Mouse (Mus musculus): ENCODE data around the gene Tom1l2. TPM values are rescaled to one million over a fixed set of nuclear protein-coding genes. Genes with fewer than 3 reads are reported as not detected.

Tom1l2 gene
- total RNA-seq, 2 experiments from 2014 or later: 83.2 to 85.0 TPM

DNA sequence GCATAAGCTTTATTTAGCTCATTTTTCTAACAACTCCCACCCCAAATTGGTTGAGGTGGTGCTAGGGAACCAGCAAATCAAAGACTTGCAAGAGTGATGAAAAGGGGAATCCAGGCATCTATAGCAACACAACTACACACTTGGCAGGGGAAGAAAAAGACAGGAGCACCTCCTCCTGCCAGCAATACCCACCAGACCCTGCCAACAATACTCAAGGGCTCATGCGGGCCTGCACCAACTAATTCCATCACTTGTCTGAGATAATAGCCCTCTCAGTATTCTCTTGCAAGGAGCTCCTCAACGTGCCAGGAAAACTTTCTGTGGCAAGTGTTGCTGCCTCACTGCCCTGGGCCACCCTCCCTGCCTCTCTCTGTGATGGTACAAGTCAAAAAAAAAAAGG lies 49.2 kb downstream of the Tom1l2 start:
- DNase-seq: no peak

DNA sequence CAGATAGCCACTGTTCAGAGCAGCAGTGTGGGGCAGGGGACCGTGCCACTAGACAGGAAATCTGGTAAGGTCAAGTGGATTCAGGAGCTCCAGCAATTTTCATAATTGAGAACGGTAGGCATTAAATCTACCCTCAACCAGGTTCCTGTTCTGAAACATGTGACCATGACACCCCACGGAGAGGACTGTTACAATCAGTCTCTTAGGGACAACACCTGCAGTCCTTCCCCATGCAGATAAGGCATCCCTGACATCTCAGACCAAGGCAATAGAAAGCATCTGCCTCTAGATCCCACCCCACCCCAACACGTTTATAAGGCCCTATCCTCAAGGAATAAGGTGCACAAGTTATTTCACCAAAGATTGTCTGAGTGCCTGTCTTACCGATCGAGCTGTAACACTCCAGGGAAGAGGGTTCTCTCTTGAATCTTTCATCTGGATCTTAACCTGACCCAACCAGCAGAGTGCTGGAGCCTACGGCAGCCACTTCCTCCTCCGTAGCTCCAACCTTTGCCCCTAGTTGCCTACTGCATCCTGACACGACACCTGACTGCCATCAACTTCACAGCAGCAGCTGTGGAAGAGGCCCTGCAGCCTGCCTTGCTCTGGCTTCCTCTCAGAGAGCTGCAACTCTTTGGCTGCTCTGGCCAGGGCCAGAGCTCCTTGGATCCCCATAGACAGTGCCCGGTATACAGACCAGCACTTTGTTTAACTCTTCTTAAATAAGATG lies 50.2 kb downstream of the Tom1l2 start:
- DNase-seq: no peak

DNA sequence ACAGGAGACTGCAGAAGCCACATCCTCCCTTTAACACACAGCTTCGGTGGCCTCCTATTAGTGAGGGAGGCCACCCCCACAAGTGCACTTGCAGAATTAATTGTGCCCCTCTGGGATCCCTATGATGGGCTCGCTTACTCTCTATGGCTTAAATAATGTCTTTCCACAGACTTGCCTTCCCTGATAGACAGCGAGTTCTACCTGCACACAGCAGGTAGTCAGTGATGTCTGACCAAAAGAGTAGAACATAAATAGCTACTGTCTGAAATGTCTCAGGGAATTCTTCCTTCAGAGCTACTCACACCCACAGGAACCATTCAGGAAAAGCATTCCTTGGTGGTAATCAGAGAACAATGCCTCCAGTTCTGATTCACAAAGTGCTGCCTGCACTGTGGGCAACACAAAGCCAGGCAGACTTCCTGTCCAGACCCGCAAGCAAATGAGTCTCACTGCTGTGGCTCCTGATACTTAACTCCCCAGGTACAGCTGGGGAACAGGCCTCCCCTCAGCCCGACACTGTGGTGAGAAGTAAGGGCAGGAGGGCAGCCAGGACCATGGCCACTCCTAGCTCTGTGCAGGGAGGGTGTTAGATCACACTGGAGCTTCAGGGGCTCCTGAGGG lies 51.0 kb downstream of the Tom1l2 start:
- DNase-seq: no peak

DNA sequence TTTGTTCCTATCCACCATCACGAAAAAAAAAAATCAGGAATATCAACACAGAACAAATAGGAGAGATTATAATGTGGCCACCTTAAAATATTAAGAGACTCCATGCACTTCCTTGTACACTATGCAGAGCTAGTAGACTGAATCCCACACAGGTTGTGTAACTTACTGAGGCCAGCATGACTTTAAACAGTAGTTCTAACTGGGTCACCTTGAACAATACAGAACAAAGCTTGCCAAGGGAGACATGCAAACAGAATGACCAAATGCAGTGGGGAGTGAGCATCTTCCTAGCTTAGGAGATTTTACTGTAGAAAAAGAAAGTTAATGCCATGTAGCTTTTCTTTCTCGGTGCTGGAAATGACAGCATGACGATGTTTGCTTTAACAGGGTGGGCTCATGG lies 52.4 kb downstream of the Tom1l2 start:
- no peak for DNase-seq

DNA sequence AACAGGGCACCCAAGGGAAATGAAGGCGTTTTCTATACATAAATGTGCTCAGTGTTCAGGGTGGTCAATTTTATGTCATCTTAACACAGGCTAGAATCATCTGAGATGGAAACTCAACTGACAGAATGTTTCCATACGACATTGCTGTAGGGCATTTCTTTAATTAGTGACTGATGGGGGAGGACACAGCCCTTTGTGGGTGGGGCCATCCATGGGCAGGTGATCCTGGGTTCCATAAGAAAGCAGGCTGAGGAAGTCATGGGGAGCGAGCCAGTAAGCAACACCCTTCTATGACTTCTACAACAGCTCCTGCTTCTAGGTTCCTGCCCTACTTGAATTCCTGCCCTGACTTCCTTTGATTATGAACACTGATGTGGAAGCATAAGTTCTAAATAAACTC lies 54.9 kb downstream of the Tom1l2 start:
- no peak for DNase-seq

DNA sequence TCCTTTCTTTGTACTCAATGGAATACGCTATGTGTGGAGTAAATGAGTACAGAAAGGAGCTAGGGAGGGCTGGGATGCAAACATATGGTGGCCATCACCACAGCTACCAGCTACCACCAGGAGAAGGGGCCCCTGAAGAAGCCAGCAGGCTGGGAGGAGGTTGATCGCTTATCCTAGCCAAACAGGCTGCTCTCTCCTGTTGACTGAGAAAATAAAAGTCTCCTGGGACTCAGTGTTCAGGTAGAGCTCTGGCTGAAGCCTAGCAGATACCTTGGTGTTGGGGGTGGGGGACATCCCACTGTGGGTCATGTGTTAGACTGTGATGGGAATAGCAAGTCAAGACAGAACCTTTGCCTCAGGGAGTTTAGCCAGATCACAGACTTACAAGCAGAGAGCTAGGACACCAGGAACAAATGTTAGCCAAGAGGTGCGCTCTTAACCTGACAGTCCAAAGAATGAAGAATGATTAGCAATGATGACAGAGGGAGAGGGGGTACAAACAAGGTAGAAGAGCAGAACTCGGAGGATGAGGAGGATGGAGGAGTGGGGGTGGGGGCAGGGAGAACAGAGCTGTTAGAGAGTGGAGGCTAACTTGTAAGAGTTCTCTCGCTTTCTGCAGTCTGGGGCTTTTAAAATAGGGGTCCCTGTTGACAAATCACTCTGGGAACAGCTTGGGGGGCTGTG lies 57.9 kb downstream of the Tom1l2 start:
- DNase-seq: no peak

DNA sequence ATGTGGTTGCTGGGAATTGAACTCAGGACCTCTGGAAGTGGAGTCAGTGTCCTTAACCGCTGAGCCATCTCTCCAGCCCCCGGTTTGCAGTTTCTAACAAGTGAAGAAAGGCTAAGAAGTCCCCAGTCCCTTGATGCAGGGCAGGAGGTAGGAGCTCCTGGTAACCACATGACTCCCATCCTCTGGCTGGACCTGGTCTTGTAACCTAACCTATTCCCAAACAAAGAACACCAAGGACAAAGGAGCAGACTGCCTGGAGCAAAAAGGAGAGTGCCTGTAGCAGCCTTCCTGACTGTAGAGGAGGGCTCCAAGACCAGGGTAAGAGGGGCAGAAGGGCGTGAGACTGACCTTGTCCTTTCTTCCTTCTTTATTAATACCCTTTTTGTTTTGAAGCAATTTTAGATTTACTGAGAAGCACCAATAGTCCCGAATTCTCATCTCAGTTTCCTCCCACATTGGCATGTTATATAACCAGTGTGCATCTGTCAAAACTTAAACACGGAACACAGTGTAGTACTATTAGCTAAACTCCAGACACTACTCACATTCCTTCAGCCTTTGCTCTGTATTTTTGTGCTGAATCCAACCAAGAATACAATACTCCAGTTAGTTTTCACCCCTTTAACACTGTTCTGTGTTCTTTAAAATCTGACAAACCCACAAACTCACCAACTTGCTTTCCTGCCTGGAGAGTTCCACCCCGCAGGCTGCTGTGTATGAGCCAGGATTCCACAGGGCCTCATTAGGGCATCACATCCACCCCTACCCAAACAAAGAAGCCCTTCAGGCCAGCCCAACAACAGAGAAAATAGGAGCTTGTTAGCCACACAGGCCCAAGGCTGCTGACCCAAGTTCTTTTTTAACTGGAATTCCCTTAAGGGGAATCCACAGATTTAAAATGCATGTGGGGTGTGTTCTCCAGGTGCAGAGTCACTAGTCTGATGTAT lies 58.7 kb downstream of the Tom1l2 start:
- DNase-seq: no peak

DNA sequence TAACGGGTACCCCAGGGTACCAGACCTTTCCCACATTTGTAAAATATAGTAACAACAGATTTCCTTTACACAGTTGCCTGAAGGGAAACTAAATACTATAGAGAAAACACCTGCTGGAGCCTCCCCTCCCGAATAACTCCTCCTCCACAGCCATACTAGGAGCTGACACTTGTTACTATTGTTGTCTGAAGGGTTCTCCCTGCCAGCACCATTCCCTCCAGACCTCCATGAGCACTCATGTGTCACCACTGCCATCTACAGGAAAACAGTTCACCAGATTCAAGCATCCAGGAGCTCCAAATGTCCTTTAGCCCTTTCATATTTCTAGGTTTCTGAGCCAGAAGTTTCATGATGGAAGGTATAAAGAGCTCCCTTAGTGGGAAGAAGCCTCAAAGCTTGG lies 60.0 kb downstream of the Tom1l2 start:
- DNase-seq: peak; percentile 77

DNA sequence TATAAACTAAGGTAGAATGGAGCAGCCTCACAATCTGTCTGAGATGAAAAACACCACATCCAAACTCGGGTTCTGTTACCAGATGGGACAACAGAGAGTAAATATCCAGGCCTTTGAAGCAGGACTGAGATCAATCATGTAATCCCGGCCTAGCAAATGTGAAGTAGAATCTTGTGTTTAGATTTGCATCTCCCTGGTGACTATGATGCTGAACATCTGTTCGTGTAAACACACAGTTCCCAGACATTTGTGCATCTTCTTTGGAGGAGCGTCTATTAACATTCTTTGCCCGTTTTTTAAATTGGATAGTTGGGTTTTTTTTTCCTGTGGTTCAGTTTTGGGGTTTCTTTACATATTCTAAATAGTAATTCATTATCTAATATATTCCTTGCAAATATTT lies 63.7 kb downstream of the Tom1l2 start:
- DNase-seq: no peak

DNA sequence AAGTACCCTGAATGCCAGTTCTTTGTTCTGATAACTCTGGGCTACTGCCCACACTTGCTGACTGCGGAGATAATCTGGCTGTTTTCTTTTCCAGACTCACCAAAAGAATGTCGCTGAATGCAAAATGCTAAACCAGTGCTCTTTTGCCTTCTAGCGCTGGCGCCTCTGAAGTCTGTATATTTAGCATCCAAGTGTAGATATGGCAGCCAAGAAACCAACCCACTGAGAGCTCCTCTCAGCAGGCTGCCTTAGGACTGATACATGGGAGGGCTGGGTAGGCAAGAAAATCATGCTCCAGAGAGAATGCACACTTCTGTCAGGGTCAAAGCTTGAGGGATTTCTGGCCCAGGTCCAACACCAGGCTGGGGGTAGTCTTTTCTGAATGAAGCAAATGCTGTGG lies 66.4 kb downstream of the Tom1l2 start:
- DNase-seq: no peak

DNA sequence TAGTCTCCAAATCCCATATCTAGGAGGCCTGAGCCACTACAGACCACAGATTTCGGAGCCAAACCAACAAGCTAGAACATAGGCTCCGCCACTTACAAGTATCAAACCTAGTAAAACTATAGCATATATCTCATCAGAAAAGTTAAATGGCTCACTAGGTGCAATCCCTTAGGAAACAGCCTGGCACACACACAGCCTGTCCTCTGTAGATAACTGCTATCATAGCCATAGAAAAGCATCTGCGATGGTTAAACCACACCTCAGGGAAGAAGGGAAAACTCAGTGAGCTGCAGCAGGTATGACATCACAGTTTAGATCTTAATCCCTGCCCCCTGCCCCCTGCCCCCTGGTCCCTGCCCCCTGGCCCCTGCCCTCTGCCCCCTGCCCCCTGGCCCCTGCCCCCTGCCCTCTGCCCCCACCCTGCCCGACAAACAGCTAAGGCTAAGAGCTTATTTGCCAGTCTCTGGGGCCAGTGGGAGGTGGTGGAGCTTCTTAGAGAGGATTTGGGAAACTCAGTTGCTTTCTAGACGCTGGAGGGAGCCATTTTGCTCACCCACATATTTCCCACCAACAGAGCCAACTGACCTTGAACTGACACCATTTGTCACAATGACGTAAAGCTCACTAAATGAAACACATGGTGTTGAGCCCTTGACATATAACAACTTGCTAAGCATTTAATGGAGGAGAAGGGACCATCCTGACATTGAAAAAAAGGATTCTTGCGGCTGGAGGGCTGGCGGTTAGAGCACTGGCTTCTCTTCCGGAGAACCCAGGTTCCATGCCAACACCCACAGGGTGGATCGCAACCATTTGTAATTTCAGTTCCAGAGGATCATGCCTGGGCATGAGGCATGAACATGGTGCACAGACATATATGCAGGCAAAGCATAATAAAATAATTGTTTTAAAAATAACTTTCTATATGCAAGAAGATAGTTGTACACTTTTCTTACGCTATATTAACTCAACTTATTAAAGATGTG lies 72.0 kb downstream of the Tom1l2 start:
- DNase-seq: no peak

DNA sequence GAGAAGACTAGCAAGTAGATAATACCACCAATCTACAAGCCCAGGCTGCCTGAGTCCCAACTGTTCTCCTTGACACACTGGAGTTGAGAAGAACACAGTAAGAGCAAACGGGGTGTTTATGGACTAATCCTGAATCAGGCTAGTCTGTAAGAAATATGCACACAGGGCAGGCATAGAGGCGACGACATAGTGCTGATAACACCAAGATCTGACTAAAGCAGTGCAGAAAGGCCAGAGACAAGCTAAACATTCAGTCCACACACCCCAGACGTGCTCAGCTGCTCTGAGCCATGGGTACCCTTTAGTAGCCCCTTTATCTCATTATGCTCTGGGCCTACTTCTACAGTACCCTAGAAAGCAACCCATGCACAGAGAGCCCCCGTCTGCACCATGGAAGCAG lies 73.2 kb downstream of the Tom1l2 start:
- no peak for DNase-seq

DNA sequence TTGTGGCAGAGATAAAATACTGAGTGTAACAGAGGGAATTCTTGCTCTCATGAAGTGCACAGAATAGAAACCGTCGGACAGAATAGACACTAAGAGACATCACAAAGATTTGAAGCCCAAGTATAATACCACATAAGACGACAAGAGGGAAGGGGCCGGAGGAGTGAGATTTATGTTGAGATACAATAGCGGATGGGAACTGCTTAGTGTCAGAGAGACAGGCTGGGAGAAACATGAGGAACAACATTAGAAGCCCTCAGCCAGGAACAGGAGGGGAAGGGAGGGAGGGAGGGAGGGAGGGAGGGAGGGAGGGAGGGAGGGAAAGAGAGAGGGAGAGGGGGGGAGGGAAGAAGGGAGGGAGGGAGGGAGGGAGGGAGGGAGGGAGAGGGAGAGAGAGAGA lies 74.9 kb downstream of the Tom1l2 start:
- no peak for DNase-seq

DNA sequence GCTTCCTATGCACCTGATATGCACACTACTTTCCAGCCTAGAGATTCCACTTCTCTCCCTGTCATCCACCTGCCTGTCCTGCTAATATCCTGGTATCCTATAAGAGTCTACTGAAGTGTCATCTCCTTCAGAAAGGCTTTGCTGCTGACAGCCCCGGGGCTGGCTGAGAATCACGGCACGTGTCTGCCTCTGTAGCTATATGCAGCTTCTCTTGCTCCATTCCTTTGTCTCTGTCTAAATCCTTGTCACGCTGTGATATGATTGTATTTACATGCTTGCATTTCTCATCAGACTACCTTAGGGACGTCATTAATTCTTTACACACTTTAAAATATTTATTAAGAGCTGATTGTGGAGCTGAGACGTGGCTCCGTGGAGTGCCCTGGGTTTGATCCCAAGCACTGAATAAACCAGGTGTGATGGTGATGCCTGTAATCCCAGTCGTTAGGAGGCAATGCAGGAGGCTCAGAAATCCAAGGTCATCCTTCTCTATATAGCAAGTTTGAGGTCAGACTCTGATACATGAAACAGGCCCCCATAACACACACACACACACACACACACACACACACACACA lies 75.5 kb downstream of the Tom1l2 start:
- no peak for DNase-seq

DNA sequence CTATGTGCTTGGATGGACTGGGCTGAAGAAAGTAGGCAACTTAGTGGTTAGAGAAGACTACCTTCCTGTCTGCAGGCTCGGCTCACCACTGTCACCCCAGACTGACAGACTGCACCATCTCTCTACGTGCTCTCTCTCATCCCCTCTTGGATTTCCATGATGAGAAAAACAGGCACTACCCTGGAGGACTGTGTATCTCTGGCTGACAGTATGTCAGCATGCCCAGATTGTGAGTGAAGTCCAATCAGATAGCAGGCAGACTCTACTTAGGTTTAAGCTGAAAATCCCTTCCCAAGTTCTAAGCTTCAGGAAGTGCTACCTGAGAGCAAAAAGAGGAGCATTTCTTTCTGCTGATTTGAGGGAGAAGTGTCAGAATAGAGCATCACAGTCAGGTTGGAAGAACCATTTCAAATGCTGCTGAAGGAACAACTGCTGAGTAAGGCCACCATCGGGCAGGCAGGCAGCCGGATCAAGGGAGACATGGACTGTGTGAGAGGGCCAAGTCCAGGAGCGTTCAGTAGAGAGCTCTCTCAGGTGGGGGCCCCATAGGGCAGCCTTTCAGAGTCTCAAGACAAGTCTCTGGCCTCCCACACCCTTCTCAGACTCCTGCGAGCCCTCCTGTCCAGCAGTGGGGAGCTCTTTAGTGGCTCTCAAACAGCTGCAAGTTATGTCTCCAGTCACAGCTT lies 76.2 kb downstream of the Tom1l2 start:
- DNase-seq: no peak

DNA sequence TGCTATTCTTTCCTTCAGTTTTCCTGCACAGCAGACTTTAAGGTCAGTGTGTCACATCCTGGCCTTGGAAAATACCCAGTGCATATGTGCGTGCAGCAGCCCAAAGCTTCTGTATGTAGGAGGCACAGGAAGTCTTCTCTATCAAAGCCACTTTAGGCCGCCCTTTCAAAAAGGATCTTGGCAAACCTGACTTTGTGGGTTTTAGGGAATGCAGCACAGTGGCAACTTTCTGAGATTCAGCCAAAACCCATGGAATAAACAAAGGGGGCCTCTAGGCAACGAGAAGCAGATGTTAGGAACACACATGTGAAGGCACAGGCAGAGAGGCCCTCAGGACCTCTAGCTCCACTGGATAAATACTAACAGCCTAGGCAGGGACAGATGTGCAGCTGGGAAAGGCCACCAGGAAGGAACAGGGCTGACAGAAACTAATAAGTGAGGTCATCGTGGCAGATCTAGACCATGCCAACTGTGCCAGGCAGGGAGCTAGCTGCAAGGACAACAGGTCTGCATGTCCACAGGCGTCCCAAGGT lies 79.4 kb downstream of the Tom1l2 start:
- DNase-seq: no peak

DNA sequence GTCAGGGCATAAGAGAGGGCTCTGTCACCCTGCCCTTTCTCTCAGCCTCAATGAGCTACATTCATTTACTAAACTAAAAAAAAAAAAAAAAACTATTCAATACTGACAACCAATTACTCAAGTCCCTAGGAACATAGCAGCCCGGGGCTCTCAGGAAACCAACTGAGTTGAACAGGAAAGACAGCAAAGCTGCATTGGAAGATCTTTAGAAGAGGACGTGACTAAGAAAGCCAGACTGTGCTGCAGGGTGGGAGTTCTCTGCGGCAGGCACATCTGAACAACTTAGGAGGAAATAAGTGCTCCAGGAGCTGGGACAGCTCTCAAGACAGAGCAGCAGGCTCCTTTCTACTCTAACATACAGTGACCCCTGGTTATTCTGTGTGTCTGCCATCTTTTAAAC lies 84.1 kb downstream of the Tom1l2 start:
- no peak for DNase-seq

DNA sequence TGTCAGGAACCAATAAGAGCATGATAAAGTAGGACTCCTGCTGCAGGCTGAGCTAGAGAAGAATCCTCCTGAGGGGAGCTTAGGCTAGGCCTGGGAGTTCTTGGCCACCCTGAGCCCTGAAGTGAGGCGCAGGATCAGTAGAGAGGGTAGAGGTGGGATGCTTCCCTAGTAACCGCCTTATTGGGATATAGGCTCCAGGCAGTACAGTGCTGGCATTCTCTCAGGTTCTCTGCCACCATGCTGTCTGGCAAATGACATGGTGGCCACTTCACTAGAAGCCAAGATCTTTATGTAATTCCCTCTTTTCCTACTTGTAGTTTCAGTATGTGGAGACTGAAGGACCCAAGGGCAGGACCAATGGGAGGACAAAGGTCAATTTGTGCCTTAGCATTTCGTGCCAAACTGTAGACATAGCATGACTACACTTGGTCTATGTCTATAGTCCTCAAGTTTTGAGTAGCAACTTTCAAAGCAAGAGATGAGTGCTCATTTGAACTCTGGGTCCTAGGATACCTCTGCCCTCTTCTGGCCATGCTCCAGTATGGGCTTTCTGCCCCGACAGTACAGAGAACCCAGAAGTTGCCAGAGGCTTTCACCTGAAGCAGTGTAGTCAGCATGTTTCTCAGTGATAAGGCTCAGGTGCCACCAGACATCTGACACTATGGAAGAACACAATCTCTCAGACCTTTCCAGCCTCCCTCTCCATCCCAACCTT lies 87.3 kb downstream of the Tom1l2 start:
- no peak for DNase-seq

DNA sequence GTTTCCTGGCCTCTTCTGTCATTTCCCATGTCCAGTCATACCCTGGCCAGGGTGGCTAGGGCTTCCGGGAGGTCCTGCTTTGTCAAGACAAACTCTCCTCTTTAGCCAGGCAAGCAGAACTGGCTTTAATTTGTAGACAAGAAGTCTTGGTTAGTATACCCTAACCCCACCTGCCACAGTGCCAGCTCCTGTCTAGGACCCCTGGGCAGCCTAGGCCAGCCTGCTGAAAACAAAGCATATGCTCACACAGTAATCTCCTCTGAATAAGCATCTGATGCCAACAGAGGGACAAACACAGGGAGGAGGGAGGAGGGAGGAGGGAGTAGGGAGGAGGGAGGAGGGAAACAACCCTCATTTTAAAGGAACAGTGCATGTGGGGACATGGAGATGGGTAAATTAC lies 88.1 kb downstream of the Tom1l2 start:
- no peak for DNase-seq

DNA sequence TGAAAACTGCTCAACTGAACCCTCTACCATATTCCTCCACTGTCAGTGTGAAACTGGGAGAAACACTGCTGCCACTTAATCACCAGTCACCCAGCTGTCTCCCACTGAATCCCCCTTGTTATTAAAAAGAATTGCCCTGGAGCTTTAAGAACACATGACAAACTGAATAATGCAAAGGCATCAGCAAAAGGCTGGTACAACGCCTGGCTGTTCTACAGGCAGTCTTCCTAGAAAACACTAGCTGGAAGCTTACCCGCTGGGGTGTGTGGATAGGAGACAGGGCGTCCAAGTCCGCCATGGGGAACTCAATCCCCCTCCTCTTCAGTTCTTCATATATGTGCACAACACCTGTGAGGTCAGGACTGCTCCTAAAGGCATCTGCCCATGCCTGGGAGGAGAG lies 90.3 kb downstream of the Tom1l2 start:
- DNase-seq: no peak

Measured in heart, postnatal 4 days (tissue).